Mouse (Mus musculus) myocyte (in vitro differentiated cells): Measurements from ENCODE around the gene Jmjd7.

Source experiments
- POLR2A ChIP-seq: IDR thresholded peaks from one replicate; pipeline ENCODE4 v1.6.1; 2011; ENCODE audit warnings: low read depth, mild to moderate bottlenecking, control low read depth, moderate library complexity; ENCODE audit not compliant: insufficient read length
- TCF12 ChIP-seq: IDR thresholded peaks from one replicate; pipeline ENCODE4 v1.6.1; 2011; ENCODE audit warnings: mild to moderate bottlenecking, control low read depth; ENCODE audit not compliant: poor library complexity, insufficient read depth, severe bottlenecking

GRCm38 (mm10) chr2:120059466-120059865 lies 32.2 kb downstream of the Jmjd7 start:
- TF ChIP-seq TCF12 (no peak), POLR2A (no peak)
